Mouse (Mus musculus): ENCODE data around the gene Xaf1. TPM values are rescaled to one million over a fixed set of nuclear protein-coding genes. Genes with fewer than 3 reads are reported as not detected.

Xaf1 gene
- total RNA-seq, 2 experiments from 2014 or later: 4.6 TPM

GRCm38 (mm10) chr11:72362347-72362741 lies 60.9 kb downstream of the Xaf1 start, which contains the start of gene Tekt1:
Gene Tekt1, minus strand, starts transcription at chr11:72362442.
- DNase-seq: no peak

Other genes starting within 250 kb of the Xaf1 start
- 1 to 10 TPM; 1.8 to 2.6 TPM for gene Pitpnm3, start 165.9 kb upstream of the Xaf1 start, total RNA-seq (2021)
- gene Gm43951, start 94.8 kb upstream of the Xaf1 start, total RNA-seq (2021): under 1 TPM; 0.08 to 0.10 TPM
- 1 to 10 TPM; 1.9 to 3.0 TPM for gene 4933427D14Rik, start 94.2 kb upstream of the Xaf1 start, total RNA-seq (2021)
- 10 to 100 TPM; 27.9 to 28.1 TPM for gene Txndc17, start 94.1 kb upstream of the Xaf1 start, total RNA-seq (2021)
- gene Med31, start 86.0 kb upstream of the Xaf1 start, total RNA-seq (2021): 1 to 10 TPM; 5.8 to 7.4 TPM
- under 1 TPM in 1 of 2 experiments, not detected in 1; 0.19 TPM for gene Slc13a5, start 34.4 kb upstream of the Xaf1 start, total RNA-seq (2021)
- gene Fbxo39, start 12.8 kb downstream of the Xaf1 start, total RNA-seq (2021): not detected
- gene Tekt1, start 60.8 kb downstream of the Xaf1 start, total RNA-seq (2021): under 1 TPM; 0.64 to 0.70 TPM
- 100 to 1,000 TPM; 219 to 223 TPM for gene Smtnl2, start 110.1 kb downstream of the Xaf1 start, total RNA-seq (2021)
- under 1 TPM; 0.38 TPM for gene Ggt6, start 133.9 kb downstream of the Xaf1 start, total RNA-seq (2021)
- 10 to 100 TPM; 52.1 to 56.5 TPM for gene Mybbp1a, start 139.7 kb downstream of the Xaf1 start, total RNA-seq (2021)
- 10 to 100 TPM; 12.4 to 16.9 TPM for gene Spns2, start 188.3 kb downstream of the Xaf1 start, total RNA-seq (2021)
- gene Spns3, start 248.9 kb downstream of the Xaf1 start, total RNA-seq (2021): under 1 TPM; 0.11 to 0.26 TPM

All from gastrocnemius, postnatal 25 days (tissue).